Mouse (Mus musculus): ENCODE data around the gene Aipl1. TPM values are rescaled to one million over a fixed set of nuclear protein-coding genes. Genes with fewer than 3 reads are reported as not detected.

Gene Aipl1
- total and polyA plus RNA-seq, 3 experiments = 0.71 to 0.93 (median 0.81) TPM

GRCm38 (mm10) chr11:72084337-72084736, 47.0 kb upstream of the Aipl1 start:
- TF ChIP-seq HCFC1 (IDR thresholded peaks at IDR 0.05; ENCODE audit: low read depth, low read length) (no peak), KAT2A (IDR thresholded peaks at IDR 0.05; ENCODE audit: insufficient replicate concordance, low read length) (no peak), MAZ (IDR thresholded peaks at IDR 0.05; ENCODE audit: low read depth, low read length) (no peak), TBP (conservative IDR thresholded peaks at IDR 0.05; ENCODE audit: low read depth, low read length) (no peak), TCF12 (IDR thresholded peaks at IDR 0.05; ENCODE audit: low read depth, low read length) (no peak), CTCF (conservative IDR thresholded peaks at IDR 0.05 in 1 of 2, IDR thresholded peaks at IDR 0.05 in 1 of 2; ENCODE audit: low read depth in 2 of 2, low read length in 2 of 2) (no peak), JUN (IDR thresholded peaks at IDR 0.05; ENCODE audit: insufficient read depth, low read depth, low read length) (no peak), E2F4 (IDR thresholded peaks at IDR 0.05; ENCODE audit: insufficient replicate concordance, low read depth, low read length) (no peak), MAFK (IDR thresholded peaks at IDR 0.05; ENCODE audit: insufficient replicate concordance, low read length) (no peak), MEF2A (IDR thresholded peaks at IDR 0.05; ENCODE audit: borderline replicate concordance, low read depth, low read length) (no peak)
- Histone ChIP-seq H3K4me3 (replicated peaks in 1 of 3; ENCODE audit: low read depth in 2 of 3, low read length in 2 of 3, poor library complexity in 1 of 3) (no peak overlapping the region), H3K27me3 (replicated peaks) (peaks cover 17% of the 10 kb centered on the region), H3K27ac (ENCODE audit: insufficient read depth, low read depth) (no peak overlapping the region), H3K9ac (ENCODE audit: insufficient read depth, low read depth) (no peak overlapping the region), H3K4me1 (ENCODE audit: control insufficient read depth in 1 of 2, insufficient read depth in 2 of 2) (peaks cover 6 to 22% of the 10 kb centered on the region in 2 experiments), H3K36me3 (replicated peaks in 1 of 2; ENCODE audit: control insufficient read depth in 1 of 2, insufficient read depth in 1 of 2, low read length in 1 of 2) (no peaks in the 10 kb centered on the region), H3K9me3 (replicated peaks; ENCODE audit: low read length) (no peaks in the 10 kb centered on the region), H3K4me2 (ENCODE audit: insufficient read depth, low read depth, poor library complexity, severe bottlenecking) (no peak overlapping the region), H3K79me2 (replicated peaks; ENCODE audit: control insufficient read depth, extremely low read depth, insufficient read depth, poor library complexity, severe bottlenecking) (no peaks in the 10 kb centered on the region)
- dilution Hi-C loops (cut with MboI; ENCODE audit: extremely low pct_ligation_motif_present, extremely low pct_unique_long_range_greater_than_20kb, low sequenced_read_pairs) (no loop called here), in situ Hi-C loops (cut with MboI; ENCODE audit: low pct_ligation_motif_present, low pct_unique_long_range_greater_than_20kb, low sequenced_read_pairs) (no loop called here)
- no peak for DNase-seq (ENCODE audit: extremely low read depth)

DNA sequence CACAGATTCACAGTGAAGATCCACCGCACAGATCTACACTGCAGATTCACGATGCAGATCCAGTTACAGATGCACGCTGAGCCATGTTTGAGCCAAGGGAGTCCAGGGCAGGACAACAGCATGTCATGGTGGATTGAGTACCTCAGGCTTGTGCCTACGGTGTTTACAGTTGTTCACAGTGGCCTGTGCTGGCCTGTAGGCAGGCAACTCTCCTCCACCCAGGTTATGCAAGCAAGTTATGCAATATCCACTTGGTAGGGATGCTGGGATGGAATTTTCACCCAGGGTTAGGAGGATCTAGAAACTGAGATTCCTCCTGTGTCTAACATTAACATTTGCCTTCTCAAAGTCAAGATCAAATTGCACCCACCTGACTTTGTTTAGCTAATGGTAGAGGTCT, 45.3 kb upstream of the Aipl1 start:
- Histone ChIP-seq H3K9ac (ENCODE audit: insufficient read depth, low read depth) (no peak overlapping the region), H3K9me3 (replicated peaks; ENCODE audit: low read length) (no peaks in the 10 kb centered on the region), H3K4me1 (ENCODE audit: control insufficient read depth in 1 of 2, insufficient read depth in 2 of 2) (peaks cover 6 to 24% of the 10 kb centered on the region in 2 experiments), H3K27me3 (replicated peaks) (peaks cover 15% of the 10 kb centered on the region), H3K4me3 (replicated peaks in 1 of 3; ENCODE audit: low read depth in 2 of 3, low read length in 2 of 3, poor library complexity in 1 of 3) (no peak overlapping the region), H3K79me2 (replicated peaks; ENCODE audit: control insufficient read depth, extremely low read depth, insufficient read depth, poor library complexity, severe bottlenecking) (no peaks in the 10 kb centered on the region), H3K4me2 (ENCODE audit: insufficient read depth, low read depth, poor library complexity, severe bottlenecking) (no peak overlapping the region), H3K36me3 (replicated peaks in 1 of 2; ENCODE audit: control insufficient read depth in 1 of 2, insufficient read depth in 1 of 2, low read length in 1 of 2) (no peaks in the 10 kb centered on the region), H3K27ac (ENCODE audit: insufficient read depth, low read depth) (no peak overlapping the region)
- in situ Hi-C loops (cut with MboI; ENCODE audit: low pct_ligation_motif_present, low pct_unique_long_range_greater_than_20kb, low sequenced_read_pairs) (no loop called here), dilution Hi-C loops (cut with MboI; ENCODE audit: extremely low pct_ligation_motif_present, extremely low pct_unique_long_range_greater_than_20kb, low sequenced_read_pairs) (no loop called here)
- TF ChIP-seq ZNF384 (IDR thresholded peaks at IDR 0.05; ENCODE audit: low read depth, low read length) (no peak), TBP (conservative IDR thresholded peaks at IDR 0.05; ENCODE audit: low read depth, low read length) (no peak), RCOR1 (conservative IDR thresholded peaks at IDR 0.05; ENCODE audit: low read depth, low read length) (no peak), SMC3 (IDR thresholded peaks at IDR 0.05; ENCODE audit: low read depth, low read length) (no peak), ZMIZ1 (IDR thresholded peaks at IDR 0.05; ENCODE audit: low read depth, low read length) (no peak), TCF12 (IDR thresholded peaks at IDR 0.05; ENCODE audit: low read depth, low read length) (no peak), RAD21 (IDR thresholded peaks at IDR 0.05; ENCODE audit: low read depth, low read length) (no peak)
- DNase-seq (ENCODE audit: extremely low read depth) = no peak

Measured in CH12.LX (cell line).